Mouse (Mus musculus) myocyte (in vitro differentiated cells): ENCODE measurements around the gene Sox8. TPM values are rescaled to one million over a fixed set of nuclear protein-coding genes. Genes with fewer than 3 reads are reported as not detected.
A peak's percentile ranks its signal among the peaks of the same experiment; 100 is the strongest.

Experiments used
- H3K27me3 ChIP-seq: one replicate; pipeline ENCODE4 v1.6.1; 2011; ENCODE audit not compliant: control insufficient read depth, insufficient read depth, insufficient read length
- H3K36me3 ChIP-seq: one replicate; pipeline ENCODE4 v1.6.1; 2011; ENCODE audit not compliant: control insufficient read depth, insufficient read depth
- H3K4me2 ChIP-seq: one replicate; pipeline ENCODE4 v1.6.1; 2011; ENCODE audit warnings: low read depth, control low read depth
- H3K4me3 ChIP-seq: one replicate; pipeline ENCODE4 v1.5.1; 2011; ENCODE audit warnings: mild to moderate bottlenecking, control low read depth, moderate library complexity
- H3K79me2 ChIP-seq: one replicate; pipeline ENCODE4 v1.6.1; 2011; ENCODE audit not compliant: control insufficient read depth, insufficient read depth
- H3ac ChIP-seq: one replicate; pipeline ENCODE4 v1.6.1; 2011; ENCODE audit not compliant: control insufficient read depth, insufficient read length
- CEBPB ChIP-seq: IDR thresholded peaks from 2 replicates; pipeline ENCODE4 v1.6.1; 2011; ENCODE audit warnings: mild to moderate bottlenecking, moderate library complexity; ENCODE audit not compliant: poor library complexity, insufficient read depth, severe bottlenecking
- E2F4 ChIP-seq: IDR thresholded peaks from one replicate; pipeline ENCODE4 v1.6.1; 2011; ENCODE audit warnings: mild to moderate bottlenecking, control low read depth, moderate library complexity; ENCODE audit not compliant: insufficient read depth
- MAX ChIP-seq: IDR thresholded peaks from one replicate; pipeline ENCODE4 v1.6.1; 2011; ENCODE audit warnings: low read depth, mild to moderate bottlenecking, control low read depth
- MYOD1 ChIP-seq, 3 experiments: IDR thresholded peaks; one replicate each; pipeline ENCODE4 v1.6.1; 2011; ENCODE audit warnings: control low read depth in 2 of 3, low read depth in 2 of 3, mild to moderate bottlenecking in 2 of 3, moderate library complexity in 1 of 3; ENCODE audit not compliant: insufficient read length in 2 of 3, control insufficient read depth in 1 of 3
- MYOG ChIP-seq, 3 experiments: IDR thresholded peaks; one replicate each; pipeline ENCODE4 v1.6.1; 2011; ENCODE audit warnings: control low read depth in 2 of 3, low read depth in 2 of 3, mild to moderate bottlenecking in 2 of 3; ENCODE audit not compliant: insufficient read length in 2 of 3, control insufficient read depth in 1 of 3, insufficient read depth in 1 of 3
- POLR2A ChIP-seq: IDR thresholded peaks from one replicate; pipeline ENCODE4 v1.6.1; 2011; ENCODE audit warnings: low read depth, mild to moderate bottlenecking, control low read depth, moderate library complexity; ENCODE audit not compliant: insufficient read length
- POLR2AphosphoS2 ChIP-seq: IDR thresholded peaks from one replicate; pipeline ENCODE4 v1.6.1; 2011; ENCODE audit warnings: low read depth, control low read depth; ENCODE audit not compliant: insufficient read length
- REST ChIP-seq: IDR thresholded peaks from one replicate; pipeline ENCODE4 v1.6.1; 2011; ENCODE audit warnings: mild to moderate bottlenecking, control low read depth, moderate library complexity; ENCODE audit not compliant: insufficient read depth, insufficient read length
- SRF ChIP-seq: IDR thresholded peaks from one replicate; pipeline ENCODE4 v1.6.1; 2011; ENCODE audit warnings: low read depth; ENCODE audit not compliant: control insufficient read depth, insufficient read length
- TCF12 ChIP-seq: IDR thresholded peaks from one replicate; pipeline ENCODE4 v1.6.1; 2011; ENCODE audit warnings: mild to moderate bottlenecking, control low read depth; ENCODE audit not compliant: poor library complexity, insufficient read depth, severe bottlenecking
- TCF3 ChIP-seq: IDR thresholded peaks from one replicate; pipeline ENCODE4 v1.6.1; 2011; ENCODE audit warnings: low read depth, control low read depth; ENCODE audit not compliant: insufficient read length
- USF1 ChIP-seq: IDR thresholded peaks from one replicate; pipeline ENCODE4 v1.6.1; 2011; ENCODE audit warnings: low read depth, mild to moderate bottlenecking, control low read depth, moderate library complexity
- polyA plus RNA-seq: library from polyadenylated mRNA; unstranded; fragments of >200 nt; fragmentation: generic; extraction: Trizol; gene quantifications from one replicate; pipeline ENCODE4 v1.2.1, GENCODE M21; 2012; ENCODE audit warnings: missing spikeins

Gene Sox8
- polyA plus RNA-seq, 1 experiment: 14.3 TPM

DNA sequence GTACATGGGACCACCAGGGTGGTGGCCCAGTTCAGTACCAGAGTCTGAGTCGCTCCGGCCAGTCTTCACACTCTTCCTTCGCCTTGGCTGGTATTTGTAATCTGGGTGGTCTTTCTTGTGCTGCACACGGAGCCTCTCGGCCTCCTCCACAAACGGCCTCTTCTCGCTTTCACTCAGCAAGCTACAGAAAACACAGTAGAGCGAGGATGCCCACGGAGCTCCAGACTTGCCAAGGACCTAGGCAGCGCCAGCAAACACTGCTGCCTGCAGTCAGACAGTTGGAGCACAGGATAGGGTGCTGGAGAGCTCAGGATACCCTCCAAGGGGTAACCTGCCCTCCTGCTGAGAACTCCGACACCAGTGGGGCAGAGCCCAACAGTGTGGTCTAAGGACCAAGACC is 1.6 kb downstream of the Sox8 start:
- peak overlapping the region; percentile 33 for H3K4me3 ChIP-seq
- TF ChIP-seq TCF12 (no peak), USF1 (no peak), MYOG (IDR thresholded peaks at IDR 0.05; ENCODE audit: control insufficient read depth in 1 of 3, insufficient read depth in 1 of 3, insufficient read length in 2 of 3, low read depth in 2 of 3) (no peak), MAX (no peak), POLR2A (no peak), E2F4 (no peak), POLR2AphosphoS2 (no peak), CEBPB (no peak), SRF (no peak), REST (no peak), TCF3 (no peak), MYOD1 (IDR thresholded peaks at IDR 0.05; ENCODE audit: control insufficient read depth in 1 of 3, insufficient read length in 2 of 3, low read depth in 2 of 3) (no peak)
- H3K27me3 ChIP-seq: peaks cover 5% of the 10 kb centered on the region
- no peaks in the 10 kb centered on the region for H3K36me3 ChIP-seq
- H3K4me2 ChIP-seq: peak overlapping the region; percentile 63
- peak overlapping the region; percentile 52 for H3ac ChIP-seq
- H3K79me2 ChIP-seq: no peaks in the 10 kb centered on the region

- Histone ChIP-seq H3K27me3 (peaks cover 5% of the 10 kb centered on the region), H3K4me3 (peak overlapping the region; percentile 33), H3K36me3 (no peaks in the 10 kb centered on the region), H3K4me2 (peak overlapping the region; percentile 63), H3ac (no peak overlapping the region), H3K79me2 (no peaks in the 10 kb centered on the region)
- TF ChIP-seq TCF12 (no peak), POLR2AphosphoS2 (no peak)
Observed at GRCm38 (mm10) chr17:25568206-25568605, 2.3 kb downstream of the Sox8 start.

GRCm38 (mm10) chr17:25567745-25568144 is 2.7 kb downstream of the Sox8 start:
- H3K4me3 ChIP-seq: peak overlapping the region; percentile 33
- no peaks in the 10 kb centered on the region for H3K36me3 ChIP-seq
- H3ac ChIP-seq: no peak overlapping the region
- peaks cover 5% of the 10 kb centered on the region for H3K27me3 ChIP-seq
- H3K4me2 ChIP-seq: peak overlapping the region; percentile 63
- TF ChIP-seq MYOD1 (IDR thresholded peaks at IDR 0.05; ENCODE audit: control insufficient read depth in 1 of 3, insufficient read length in 2 of 3, low read depth in 2 of 3): no peak
- TF ChIP-seq CEBPB: no peak
- TF ChIP-seq MAX: no peak
- TF ChIP-seq POLR2AphosphoS2: no peak
- TF ChIP-seq TCF3: no peak
- no peak for TF ChIP-seq REST
- no peak for TF ChIP-seq MYOG (IDR thresholded peaks at IDR 0.05; ENCODE audit: control insufficient read depth in 1 of 3, insufficient read depth in 1 of 3, insufficient read length in 2 of 3, low read depth in 2 of 3)
- TF ChIP-seq SRF: no peak
- no peak for TF ChIP-seq POLR2A
- TF ChIP-seq E2F4: no peak
- no peaks in the 10 kb centered on the region for H3K79me2 ChIP-seq

GRCm38 (mm10) chr17:25567261-25567660 is 3.2 kb downstream of the Sox8 start:
- TF ChIP-seq MAX (no peak), REST (no peak), POLR2AphosphoS2 (no peak), MYOD1 (IDR thresholded peaks at IDR 0.05; ENCODE audit: control insufficient read depth in 1 of 3, insufficient read length in 2 of 3, low read depth in 2 of 3) (no peak), SRF (no peak), TCF3 (no peak)
- no peaks in the 10 kb centered on the region for H3K79me2 ChIP-seq
- H3K36me3 ChIP-seq: no peaks in the 10 kb centered on the region
- H3ac ChIP-seq: no peak overlapping the region
- H3K4me2 ChIP-seq: peak overlapping the region; percentile 36
- peak overlapping the region; percentile 33 for H3K4me3 ChIP-seq
- H3K27me3 ChIP-seq: peaks cover 5% of the 10 kb centered on the region

DNA sequence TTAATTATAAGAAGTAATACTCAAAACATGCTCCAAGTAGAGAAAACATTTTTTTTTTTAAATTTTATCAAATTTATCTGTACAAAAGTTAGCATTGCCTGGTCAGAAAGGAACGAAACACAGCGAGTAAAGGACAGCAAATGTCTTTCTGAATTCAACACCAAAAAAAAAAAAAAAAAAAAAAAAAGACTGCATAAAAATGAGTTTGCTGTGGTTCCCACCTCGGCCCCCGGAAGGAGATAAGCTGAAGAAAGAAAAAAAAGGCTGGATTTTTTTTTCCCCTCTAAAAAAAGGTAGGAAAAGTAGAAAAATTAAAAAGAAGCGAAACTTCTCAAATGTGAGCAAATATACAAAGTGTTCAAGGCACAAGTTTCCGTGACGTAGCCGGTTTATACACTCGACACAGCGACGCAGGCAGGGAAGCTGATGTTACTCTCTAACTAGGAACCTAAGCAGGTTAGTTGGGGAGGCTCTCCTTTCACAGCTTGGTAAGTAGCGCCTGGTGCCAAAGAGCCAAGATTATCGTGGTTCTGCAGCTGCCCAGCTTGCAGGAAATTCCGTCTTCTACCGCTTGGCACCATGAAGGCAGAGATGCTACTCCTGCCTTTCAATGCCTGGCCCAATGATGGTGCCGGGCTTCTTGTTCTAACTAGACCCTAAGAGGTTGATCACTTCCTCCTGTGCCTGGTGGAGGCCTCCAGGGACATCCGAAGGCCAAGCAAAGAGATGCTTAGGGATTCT is 4.5 kb downstream of the Sox8 start:
- H3ac ChIP-seq: no peak overlapping the region
- TF ChIP-seq REST (no peak), TCF12 (no peak), MAX (no peak), POLR2A (no peak), SRF (no peak), USF1 (no peak), E2F4 (no peak), CEBPB (no peak), MYOG (IDR thresholded peaks at IDR 0.05; ENCODE audit: control insufficient read depth in 1 of 3, insufficient read depth in 1 of 3, insufficient read length in 2 of 3, low read depth in 2 of 3) (no peak), TCF3 (no peak), MYOD1 (IDR thresholded peaks at IDR 0.05; ENCODE audit: control insufficient read depth in 1 of 3, insufficient read length in 2 of 3, low read depth in 2 of 3) (no peak), POLR2AphosphoS2 (no peak)
- no peaks in the 10 kb centered on the region for H3K36me3 ChIP-seq
- peaks cover 5% of the 10 kb centered on the region for H3K27me3 ChIP-seq
- H3K4me2 ChIP-seq: peak overlapping the region; percentile 4
- no peak overlapping the region for H3K4me3 ChIP-seq
- H3K79me2 ChIP-seq: no peaks in the 10 kb centered on the region
